Mouse (Mus musculus) heart, adult 2 months (tissue): ENCODE results near the gene Rab42.

Experiments
- EP300 ChIP-seq: fragments of 200-500 bp; IDR thresholded peaks from 2 replicates; pipeline ENCODE4 v1.6.1; 2011; ENCODE audit warnings: low read depth, low read length, control low read depth; ENCODE audit not compliant: insufficient read depth
- POLR2A ChIP-seq: fragments of 200-500 bp; IDR thresholded peaks from 2 replicates; pipeline ENCODE4 v1.6.1; 2011; ENCODE audit warnings: mild to moderate bottlenecking, low read depth, low read length, control low read depth; ENCODE audit not compliant: insufficient read depth

DNA sequence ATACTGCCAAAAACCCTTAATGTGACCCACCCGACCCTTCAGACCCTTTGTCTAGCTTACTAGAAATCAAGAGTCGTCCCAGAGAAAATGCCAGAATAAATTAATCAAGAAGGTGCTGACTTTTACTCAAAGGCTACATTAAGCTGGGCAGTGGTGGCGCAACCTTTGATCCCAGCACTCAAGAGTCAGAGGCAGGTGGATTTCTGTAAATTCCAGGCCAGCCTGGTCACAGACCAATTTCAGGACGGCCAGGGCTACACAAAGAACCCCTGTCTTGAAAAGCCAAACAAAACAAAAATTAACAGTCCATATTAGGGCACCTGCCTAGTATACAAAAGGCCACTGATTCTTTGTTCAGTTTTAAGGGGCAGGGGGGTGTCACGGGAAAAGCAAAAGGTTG lies 23.3 kb upstream of the Rab42 start:
- no peak for TF ChIP-seq POLR2A
- no peak for TF ChIP-seq EP300
